Comparison of ENCODE assay signal across 13 mouse cellular contexts in the genomic region with DNA sequence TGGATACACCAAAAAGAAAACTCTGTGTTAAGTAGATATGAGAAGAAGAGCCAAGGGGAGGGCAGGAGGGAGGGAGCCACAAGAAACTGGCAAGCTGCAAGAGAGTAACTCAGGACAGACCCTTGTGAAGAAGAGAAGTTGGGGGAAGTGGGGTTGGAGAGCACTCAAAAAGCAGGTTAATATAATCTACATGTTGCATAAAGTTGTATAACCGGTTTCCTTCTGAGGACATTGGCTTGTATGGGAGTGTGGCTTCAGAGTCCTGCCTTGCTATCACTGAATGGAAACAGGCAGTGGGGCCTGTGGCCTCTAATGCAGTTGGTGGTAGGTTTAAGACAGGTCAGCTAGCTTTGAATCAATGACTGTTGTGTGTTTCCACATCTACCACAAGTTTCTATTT. TPM values are rescaled to one million over a fixed set of nuclear protein-coding genes. Genes with fewer than 3 reads are reported as not detected.
"Had no signal": no experiment of that assay in that cellular context is flagged by ENCODE, and none has a peak within 500 bp of the region (broad histone marks: within the 10 kb centered on the region; RNA-seq: fewer than 3 reads in every experiment).

No protein-coding gene starts in this region.

RNA-seq across cellular contexts. Expression of a gene that starts 1.5 kb away (rescaled TPM):
- total RNA-seq: layer of hippocampus, postnatal 10 days; layer of hippocampus, postnatal 36 days; left cerebral cortex, postnatal 10 days; left cerebral cortex, postnatal 36 days; megakaryocyte-erythroid progenitor cell, adult 5-6 weeks; midbrain, postnatal 0 days had no signal
- polyA plus RNA-seq: kidney, embryonic 15.5 days; limb, embryonic 11.5 days; liver, embryonic 16.5 days; midbrain, embryonic 11.5 days; midbrain, embryonic 14.5 days; midbrain, postnatal 0 days; neural tube, embryonic 11.5 days; neural tube, embryonic 14.5 days had no signal
